Mouse (Mus musculus): Measurements from ENCODE around the gene Mroh2a. TPM values are rescaled to one million over a fixed set of nuclear protein-coding genes. Genes with fewer than 3 reads are reported as not detected.

Mroh2a gene
- polyA plus RNA-seq (2012; rRNA removed; ENCODE audit: low replicate concordance): 0.16 and 0.62 TPM in 2 replicates

GRCm38 (mm10) chr1:88226670-88227379 lies at the start of gene Mroh2a:
Mroh2a (plus strand) TSS chr1:88226986.

DNA sequence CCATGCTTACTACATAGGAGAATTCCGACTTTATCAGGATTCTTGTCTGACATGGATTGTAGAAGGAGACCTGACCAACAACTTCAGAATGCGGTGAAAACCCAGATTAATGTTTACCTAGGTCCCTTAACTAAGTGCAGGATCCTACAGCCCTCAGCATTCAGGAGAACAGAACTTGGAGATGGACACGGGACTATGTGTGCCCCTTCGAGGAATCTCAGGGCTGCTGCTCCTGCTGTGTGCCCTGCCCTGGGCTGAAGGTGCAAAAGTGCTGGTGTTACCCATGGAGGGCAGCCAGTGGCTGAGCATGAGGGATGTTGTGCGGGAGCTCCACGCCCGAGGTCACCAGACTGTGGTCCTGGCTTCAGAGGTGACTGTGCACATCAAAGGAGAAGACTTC lies 26.3 kb upstream of the Mroh2a start, which contains the start of gene Ugt1a2:
TSS of gene Ugt1a2 (plus strand) at position 146 of the 400 bp plus-strand sequence.

GRCm38 (mm10) chr1:88205294-88205922 lies 21.4 kb upstream of the Mroh2a start, which contains the start of gene Dnajb3:
Dnajb3 (minus strand) TSS chr1:88205782.

DNA sequence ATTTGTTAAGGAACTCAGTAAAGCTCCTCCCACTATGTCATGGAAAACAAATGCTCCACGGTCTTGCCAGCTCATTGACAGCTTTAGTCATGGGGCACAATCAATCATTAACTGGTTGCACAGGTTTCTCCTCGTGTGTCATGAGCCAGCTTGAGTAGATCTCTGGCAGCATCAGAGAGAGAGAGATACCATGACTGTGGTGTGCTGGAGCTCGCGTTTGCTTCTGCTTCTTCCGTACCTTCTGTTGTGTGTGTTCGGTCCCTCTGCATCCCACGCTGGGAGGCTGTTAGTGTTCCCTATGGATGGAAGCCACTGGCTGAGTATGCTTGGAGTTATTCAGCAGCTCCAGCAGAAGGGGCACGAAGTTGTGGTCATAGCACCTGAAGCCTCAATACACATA lies 15.0 kb upstream of the Mroh2a start, which contains the start of gene Ugt1a1:
TSS of gene Ugt1a1 (plus strand) at position 148 of the 400 bp plus-strand sequence.

GRCm38 (mm10) chr1:88277098-88277817 lies 50.5 kb downstream of the Mroh2a start, which contains the start of the genes Hjurp and Trpm8:
Hjurp (minus strand) TSS chr1:88277633.
Trpm8 (plus strand) TSS chr1:88277661.

Other genes with a start within 250 kb of the Mroh2a start
- gene Usp40, start 218.4 kb upstream of the Mroh2a start, polyA plus RNA-seq (2012; rRNA removed; ENCODE audit: low replicate concordance): 17.3 and 17.5 TPM in 2 replicates
- gene Ugt1a10, start 171.6 kb upstream of the Mroh2a start, polyA plus RNA-seq (2012; rRNA removed; ENCODE audit: low replicate concordance): 0.11 and 0.30 TPM in 2 replicates
- gene Ugt1a9, start 156.2 kb upstream of the Mroh2a start, polyA plus RNA-seq (2012; rRNA removed; ENCODE audit: low replicate concordance): 0.27 and 1.1 TPM in 2 replicates
- 0.69 TPM in 1 of 2 replicates, not detected in the other for gene Ugt1a8, start 139.2 kb upstream of the Mroh2a start, polyA plus RNA-seq (2012; rRNA removed; ENCODE audit: low replicate concordance)
- 10.8 and 16.0 TPM in 2 replicates for gene Ugt1a7c, start 131.9 kb upstream of the Mroh2a start, polyA plus RNA-seq (2012; rRNA removed; ENCODE audit: low replicate concordance)
- 26.5 and 159 TPM in 2 replicates for gene Ugt1a6b, start 123.7 kb upstream of the Mroh2a start, polyA plus RNA-seq (2012; rRNA removed; ENCODE audit: low replicate concordance)
- gene Ugt1a6a, start 92.2 kb upstream of the Mroh2a start, polyA plus RNA-seq (2012; rRNA removed; ENCODE audit: low replicate concordance): 44.0 and 172 TPM in 2 replicates
- 0.40 and 1.0 TPM in 2 replicates for gene Ugt1a5, start 61.0 kb upstream of the Mroh2a start, polyA plus RNA-seq (2012; rRNA removed; ENCODE audit: low replicate concordance)
- 0.33 TPM in 1 of 2 replicates, not detected in the other for gene Ugt1a2, start 26.4 kb upstream of the Mroh2a start, polyA plus RNA-seq (2012; rRNA removed; ENCODE audit: low replicate concordance)
- gene Dnajb3, start 21.2 kb upstream of the Mroh2a start, polyA plus RNA-seq (2012; rRNA removed; ENCODE audit: low replicate concordance): 2.8 TPM in 1 of 2 replicates, not detected in the other
- 0.62 and 2.2 TPM in 2 replicates for gene Ugt1a1, start 15.0 kb upstream of the Mroh2a start, polyA plus RNA-seq (2012; rRNA removed; ENCODE audit: low replicate concordance)
- 43.1 and 84.3 TPM in 2 replicates for gene Hjurp, start 50.6 kb downstream of the Mroh2a start, polyA plus RNA-seq (2012; rRNA removed; ENCODE audit: low replicate concordance)
- not detected in 2 replicates for gene Trpm8, start 50.7 kb downstream of the Mroh2a start, polyA plus RNA-seq (2012; rRNA removed; ENCODE audit: low replicate concordance)
- 0.81 TPM in 1 of 2 replicates, not detected in the other for gene Spp2, start 180.0 kb downstream of the Mroh2a start, polyA plus RNA-seq (2012; rRNA removed; ENCODE audit: low replicate concordance)

Data from subcutaneous adipose tissue, adult 2 months (tissue).